Mouse (Mus musculus): ENCODE data around the gene A930018P22Rik.

The A930018P22Rik gene

DNA sequence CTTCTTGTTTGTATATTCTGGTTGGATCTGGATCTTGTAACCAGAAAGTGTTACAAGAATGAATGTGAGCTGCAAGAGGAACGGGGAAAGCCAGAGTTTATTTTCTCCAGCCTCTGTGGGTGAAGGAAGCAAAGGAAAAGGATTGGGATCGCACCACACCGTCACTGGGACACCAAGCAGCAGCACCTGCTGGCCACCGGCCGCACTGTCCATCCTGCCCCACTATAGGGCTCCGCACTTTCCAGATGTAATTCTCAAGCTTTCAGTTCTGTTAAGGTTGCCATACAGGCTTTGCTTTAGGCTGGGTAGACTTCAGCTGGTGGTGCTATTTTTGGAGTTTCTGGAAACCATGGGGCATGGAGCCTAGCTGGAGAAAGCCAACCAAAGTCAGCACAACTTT, 2.3 kb upstream of the A930018P22Rik start:
- no peak for DNase-seq

DNA sequence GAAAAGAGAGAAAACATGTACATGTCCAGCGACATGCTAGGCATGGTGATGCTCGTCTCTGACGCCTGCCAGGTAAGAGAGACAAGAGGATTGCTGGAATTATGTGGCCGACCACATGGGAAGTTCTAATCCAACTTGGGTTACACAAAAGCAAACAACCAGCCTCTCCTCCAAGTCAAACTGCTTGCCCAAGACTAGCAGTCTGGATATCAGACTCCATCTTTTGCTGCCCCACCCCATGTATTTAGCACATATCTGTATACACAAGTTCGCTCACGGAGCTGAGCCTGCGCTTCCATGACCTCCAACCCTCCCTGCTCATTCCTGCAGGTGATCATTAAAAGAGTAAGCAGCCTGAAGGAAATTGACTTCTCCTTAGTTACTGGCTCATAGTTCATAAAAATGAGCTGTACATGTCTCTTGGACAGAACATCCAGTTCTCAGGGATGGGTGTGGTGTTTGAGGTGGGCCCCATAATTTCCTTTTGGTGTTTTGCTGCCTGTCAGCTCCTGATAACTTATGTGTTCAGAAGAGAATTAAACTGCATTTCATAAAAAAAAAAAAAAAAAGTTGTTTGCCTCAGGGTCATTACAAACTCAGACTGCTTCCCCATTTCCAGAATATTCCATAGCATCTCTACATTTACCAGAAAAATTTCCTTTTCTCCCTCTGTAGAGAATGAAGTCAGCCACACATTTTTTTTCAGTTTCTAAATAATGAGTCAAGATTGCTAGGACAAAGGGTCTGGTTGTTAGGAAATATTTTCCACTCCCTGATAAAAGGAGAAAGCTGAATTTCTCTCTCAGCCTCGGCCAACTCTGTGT, 676 bp upstream of the A930018P22Rik start:
- no peak for DNase-seq

DNA sequence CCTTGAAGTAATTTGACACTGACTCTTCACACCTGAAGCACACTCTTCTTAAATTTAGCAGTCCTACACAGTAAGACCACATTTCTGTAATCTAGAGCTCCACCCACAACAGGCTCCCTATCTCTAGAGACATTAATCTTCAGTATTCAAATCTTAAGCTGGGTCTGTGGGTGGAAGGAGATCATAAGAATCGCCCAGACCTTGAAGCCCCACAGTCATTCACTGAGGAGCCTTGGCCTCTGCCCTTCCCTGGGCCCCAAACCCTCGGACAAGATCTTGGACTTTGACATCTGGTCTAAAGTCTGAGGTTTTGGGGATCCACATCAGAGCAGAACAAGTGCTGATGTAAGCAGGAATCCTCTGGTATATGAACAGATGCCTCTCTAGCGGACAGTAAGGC, 971 bp downstream of the A930018P22Rik start:
- no peak for DNase-seq

DNA sequence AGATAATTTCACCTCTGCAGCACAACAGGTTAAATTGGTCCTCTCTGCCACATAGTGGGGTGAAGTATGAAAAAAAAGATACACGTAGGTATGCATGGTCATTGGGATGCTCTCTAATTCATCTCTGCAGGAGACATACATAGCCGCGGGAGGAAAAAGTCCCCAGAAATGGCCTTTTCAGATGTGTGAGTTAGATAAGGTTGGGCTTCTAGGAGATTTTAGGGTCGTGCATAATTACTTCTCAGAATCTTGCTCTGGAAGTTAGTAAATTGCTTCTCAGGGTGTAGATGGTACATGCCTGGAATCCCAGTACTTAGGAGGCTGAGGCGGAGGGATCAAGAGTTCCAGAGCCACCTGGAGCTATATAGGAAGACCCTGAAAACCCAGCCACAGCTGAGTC, 1.5 kb downstream of the A930018P22Rik start:
- no peak for DNase-seq

DNA sequence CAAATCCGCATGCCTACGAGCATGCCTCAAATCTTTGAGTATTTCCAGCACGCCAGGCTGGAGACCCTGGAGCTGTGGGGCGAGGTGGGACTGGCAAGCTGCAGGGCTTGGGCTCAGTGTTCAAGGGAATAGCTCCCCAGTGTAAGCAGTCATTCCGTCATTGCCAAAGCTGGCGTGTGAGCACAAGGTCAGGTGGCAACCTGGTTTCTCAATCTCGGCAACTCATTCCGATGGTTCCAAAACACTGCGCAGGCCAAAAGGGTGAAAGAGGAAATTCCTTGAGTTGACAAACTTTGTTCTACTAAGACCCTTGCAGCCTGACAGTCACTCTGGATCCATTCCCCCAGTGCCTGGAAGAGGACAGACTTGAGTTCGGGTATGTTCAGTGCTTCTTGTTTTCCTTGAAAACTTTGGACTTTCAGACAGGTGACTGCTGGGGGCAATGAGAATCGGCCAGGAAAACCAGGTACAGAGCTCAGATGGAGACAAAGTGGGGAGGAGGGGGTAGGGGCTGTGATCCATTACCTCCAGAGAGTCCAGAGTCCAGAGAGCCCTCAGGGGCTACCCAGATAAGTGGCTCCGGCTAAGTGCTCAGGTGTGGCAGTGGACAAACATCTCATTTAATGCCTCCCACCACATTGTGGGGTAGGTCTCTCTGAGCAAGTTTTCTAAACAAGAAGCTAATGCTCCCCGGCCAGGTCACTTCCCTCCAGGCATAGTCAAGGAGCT, 6.4 kb downstream of the A930018P22Rik start:
- DNase-seq, result no peak

DNA sequence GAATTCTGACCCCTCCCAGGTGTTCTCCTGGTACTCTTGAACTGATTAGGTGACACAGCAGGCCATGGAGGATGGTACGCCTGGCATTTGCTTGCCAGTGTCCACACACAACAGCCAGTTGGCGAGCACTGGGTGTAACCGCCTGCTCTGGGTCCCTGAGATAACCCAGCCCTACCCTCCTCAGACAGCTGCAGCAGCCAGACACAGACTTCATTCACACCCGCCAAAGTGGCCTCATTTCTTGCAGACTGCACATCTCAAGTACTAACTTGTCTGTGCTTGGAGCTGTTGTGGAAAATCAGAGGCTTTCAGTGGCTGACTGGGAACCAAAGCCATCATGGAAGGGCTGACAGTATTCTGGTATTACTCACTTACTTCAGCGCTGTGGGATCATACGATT, 7.6 kb downstream of the A930018P22Rik start:
- no peak for DNase-seq

DNA sequence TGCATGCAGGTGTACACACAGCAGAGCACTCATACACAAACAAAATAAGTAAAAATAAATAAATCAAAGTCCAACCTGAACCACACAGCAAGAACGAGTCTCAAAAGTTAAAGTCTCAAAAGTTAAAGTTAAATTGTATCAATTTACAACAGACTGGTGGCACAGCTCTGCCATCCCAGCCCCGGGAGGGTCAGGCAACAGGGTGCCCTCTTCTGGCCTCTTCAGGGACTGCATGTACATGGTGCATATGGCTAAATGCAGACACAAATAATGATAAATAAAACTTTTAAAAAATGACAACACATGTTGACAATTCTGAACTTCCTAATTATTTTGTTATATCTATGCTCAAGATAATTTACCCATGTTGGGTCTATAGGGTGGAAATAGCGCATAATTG, 8.4 kb downstream of the A930018P22Rik start:
- peak in 1 of 2 experiments; percentile 26 for DNase-seq

DNA sequence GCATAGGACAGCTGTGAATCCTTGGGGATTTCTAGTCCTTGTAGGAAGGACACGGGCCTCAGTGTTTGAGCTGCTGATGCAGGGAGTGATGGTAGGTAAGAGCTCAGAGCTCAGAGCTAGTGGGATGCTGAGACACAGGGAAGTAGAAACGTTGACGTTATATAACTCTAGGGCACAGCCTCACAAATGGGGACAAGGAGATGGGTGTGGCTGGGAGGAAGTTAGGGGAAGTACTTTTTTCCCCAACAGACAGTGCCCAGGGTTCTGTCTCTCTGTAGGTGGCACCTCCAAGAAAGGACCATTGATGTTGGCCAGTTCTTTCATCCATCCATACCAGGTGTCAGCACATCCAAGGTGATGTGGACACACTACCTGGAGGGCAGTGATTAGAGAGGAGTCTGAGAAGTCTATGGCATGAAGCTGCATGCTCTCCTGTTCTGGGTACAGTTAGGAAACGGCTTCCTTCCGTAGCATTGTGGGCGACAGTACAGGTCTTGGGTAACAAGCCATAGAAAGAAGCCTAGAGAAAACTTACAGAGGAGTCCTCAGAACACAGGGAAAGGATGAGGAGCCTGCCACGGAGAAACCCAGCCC, 9.8 kb downstream of the A930018P22Rik start:
- DNase-seq, result no peak

DNA sequence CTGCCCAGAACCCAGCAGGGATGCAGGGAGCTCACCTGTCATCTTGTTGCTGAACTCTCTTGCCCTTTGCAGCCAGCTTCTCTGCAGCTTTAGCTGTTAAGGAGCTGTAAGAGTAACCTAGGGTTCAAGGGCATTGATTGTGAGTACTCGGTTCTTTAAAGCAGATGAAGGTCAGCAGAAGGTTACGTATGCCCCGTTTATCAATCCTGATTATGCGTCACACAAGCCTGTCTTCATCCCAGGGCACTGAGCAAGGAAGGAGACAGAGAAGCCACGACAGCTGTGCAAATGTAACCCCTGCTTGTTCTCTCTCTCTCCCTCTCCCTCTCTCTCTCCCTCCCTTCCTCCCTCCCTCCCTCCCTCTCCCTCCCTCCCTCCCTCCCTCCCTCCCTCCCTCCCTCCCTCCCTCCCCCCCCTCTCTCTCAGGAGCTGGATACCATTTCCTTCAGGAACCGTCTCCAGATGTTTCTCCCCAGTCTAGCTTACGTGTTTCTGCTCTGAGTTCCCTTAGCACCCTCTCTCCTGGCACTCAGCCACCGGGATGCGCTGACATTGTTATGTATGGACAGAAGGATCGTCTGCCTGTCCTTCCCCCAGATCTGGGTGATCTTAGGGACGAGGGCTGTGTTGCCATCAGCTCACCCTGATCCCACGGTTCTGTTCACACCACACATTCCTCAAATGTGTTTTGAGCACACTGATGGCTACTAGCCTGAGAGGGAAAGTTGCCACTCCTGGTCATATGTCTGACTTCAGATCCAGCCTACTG, 10.7 kb downstream of the A930018P22Rik start:
- no peak for DNase-seq

DNA sequence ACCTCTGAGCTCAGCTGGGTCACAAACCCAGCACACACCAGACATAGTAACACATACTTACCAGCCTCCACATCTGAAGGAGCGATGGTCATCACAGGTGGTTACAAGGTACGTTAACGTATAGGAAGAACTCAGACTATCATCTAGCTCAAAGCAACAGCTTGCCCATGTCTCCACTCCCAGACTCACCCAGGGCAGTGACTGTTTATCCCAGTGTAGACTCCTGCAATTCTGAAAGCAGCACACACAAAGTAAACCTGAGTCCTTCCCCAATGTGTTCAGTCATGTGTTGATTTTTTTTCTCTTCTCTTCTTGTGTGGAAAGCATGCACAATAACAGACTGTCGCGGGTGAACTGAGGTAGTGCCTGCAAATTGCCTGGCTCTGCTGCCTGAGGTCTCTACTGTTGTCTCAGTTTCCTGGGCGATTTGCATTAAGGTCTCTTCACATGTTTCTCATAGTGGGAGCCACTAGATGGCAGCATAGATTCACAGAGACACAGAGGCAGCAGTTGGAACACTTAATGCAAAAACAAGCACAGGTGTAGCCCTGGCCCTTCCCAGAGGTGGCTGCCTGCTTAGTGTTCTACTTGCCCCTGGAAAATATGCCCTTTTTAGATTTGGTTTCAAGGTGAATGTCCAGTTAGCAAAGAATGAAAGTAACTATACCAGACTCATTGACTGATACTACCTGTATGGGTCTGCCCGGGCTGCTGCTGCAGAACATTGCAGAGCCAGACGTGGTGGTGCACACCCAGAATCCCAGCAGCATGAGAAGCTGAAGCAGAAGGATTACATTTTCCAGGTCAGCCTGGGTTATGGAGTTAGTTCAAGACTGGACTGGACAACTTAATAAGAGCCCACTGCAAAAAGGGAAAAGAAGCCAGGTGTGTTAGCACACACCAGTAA, 11.8 kb downstream of the A930018P22Rik start:
- DNase-seq, result peak in 1 of 2 experiments; percentile 34

DNA sequence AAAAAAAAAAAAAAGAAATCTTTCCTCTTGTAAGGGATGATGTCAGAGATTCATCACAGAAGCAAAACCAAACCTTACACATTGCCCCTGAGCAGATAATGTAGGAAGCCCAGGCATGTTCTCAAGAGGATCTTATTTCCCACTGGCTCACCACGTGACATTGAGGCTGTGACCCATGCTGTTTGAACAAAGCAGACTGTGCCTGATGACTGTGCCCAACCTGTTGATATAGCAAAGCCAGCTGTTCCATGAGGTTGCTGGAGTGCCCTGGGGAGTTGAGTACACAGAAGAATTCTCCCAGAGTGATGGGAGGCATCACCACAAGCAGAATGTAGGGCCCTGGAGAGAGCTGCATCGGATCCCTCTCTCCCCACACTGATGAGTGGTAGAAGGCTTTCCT, 13.4 kb downstream of the A930018P22Rik start:
- no peak for DNase-seq

DNA sequence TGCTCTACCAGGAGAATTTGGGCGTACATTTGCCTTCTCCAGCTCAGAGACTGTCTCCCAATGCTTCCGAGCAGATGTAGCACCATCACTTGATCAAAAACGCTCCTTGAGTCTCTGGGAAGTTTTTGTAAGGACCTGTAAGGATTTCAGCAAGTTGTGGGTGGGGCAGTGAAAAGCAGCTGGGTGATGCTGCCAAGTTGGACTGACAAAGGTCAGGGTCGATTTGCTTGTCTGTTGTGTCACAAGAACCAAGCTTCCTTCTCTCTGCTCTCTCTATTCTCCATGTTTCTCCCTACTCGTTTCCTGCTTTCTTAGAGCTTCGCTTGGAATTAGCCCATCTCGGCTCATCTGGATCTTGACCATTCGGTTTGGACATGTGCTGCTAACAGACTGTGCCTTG, 19.6 kb downstream of the A930018P22Rik start:
- no peak for DNase-seq

DNA sequence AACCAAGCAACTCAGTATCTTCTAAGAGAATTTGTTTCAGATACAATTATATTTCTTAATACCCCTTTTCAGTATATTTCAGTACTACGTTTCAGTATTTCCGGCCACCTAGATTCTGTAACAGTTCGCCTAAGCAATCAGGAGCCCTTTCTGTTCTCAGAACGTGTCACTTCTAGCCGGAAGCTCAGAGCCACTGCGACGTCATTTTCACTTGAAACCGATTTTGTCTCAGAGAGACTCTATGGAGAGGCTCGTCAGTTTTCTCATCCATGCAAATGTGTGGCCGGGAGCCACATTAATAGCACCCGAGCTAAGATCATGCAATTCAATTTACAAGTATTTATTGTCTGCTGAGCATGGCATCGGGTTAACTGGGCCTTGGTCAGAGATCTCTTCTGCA, 21.4 kb downstream of the A930018P22Rik start:
- DNase-seq, result no peak

DNA sequence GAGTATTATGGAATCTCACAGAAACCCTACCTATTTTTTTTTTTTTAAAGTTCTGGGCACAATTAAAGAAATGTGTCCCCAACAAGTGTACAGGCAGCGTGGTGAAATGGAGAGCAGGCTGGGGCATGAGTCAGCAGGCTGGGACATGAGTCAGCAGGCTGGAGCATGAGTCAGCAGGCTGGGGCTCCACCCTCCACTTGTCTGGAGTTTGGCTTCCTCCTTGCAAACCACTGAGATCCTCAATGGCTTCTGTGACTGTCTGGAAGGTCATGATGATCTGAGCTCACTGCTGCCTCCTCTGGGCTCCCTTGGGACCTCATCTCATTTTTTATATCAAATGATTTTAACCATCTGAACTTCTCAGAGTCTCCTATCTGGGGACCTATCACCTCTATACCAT, 23.4 kb downstream of the A930018P22Rik start:
- no peak for DNase-seq

DNA sequence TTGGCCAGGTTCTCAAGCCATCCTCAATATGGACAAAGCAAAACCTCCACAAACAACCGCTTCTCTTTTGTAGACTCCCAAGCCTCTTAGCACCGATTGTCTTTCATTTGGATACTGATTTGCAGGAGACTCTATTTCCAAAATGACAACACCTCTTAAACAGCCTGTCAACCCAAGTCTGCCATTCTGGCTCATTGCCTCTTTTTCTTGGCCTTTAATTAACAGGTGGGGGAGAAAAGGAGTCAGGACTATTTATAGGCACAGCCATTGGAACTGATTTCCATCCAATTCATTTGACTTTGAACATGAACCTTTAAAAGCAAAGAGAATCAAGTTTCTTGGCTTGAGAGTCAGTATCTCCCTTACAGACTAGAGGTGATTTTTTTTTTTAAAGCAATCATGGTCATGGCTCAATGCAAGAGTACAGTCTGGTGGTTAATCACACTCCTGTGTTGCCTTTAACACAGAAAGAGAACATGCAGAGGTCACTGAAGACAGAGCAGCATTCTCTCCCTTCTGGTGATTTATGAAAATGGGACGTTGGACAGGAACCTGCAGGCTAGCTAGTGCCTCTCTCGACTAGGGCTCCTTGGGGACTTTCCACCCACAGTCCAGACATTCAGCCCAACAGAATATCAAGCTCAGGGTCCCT, 25.5 kb downstream of the A930018P22Rik start:
- no peak for DNase-seq

DNA sequence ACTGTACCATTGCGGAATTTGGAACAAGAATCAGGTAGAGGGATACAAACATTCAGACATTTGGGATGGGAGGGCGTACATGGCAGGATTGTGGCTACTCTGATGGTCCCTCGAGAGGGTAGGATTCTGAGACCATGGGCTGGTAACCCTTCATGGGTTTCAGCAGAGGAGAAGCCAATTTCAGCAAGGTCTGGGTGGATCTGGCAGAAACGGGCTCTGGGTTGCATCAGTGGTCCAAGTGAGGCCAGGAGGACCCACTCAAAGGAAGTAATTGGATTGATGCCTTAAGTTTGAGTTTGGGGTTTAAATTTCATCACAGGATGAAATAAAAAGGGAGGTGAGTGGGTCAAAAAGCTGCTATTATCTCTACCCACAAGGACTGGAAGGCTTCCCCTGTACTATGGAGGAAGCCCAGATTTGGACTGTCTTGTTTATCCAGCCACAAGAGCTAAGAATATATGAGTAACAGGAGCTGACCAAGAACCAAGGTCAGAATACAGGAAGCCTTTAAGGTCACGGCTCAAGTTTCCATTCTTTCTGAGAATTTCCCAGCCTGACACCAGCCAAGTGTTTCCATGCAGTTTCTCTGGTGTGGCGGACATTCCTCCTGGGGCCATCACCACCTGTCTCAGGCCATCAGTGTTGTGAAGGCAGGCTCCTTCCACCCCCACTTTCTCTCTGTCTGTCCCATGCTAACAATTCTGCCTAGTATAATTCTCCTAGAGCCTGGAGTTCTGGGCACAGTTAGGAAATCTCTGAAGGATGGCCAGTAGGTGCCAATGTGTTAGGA, 28.2 kb downstream of the A930018P22Rik start:
- no peak for DNase-seq

DNA sequence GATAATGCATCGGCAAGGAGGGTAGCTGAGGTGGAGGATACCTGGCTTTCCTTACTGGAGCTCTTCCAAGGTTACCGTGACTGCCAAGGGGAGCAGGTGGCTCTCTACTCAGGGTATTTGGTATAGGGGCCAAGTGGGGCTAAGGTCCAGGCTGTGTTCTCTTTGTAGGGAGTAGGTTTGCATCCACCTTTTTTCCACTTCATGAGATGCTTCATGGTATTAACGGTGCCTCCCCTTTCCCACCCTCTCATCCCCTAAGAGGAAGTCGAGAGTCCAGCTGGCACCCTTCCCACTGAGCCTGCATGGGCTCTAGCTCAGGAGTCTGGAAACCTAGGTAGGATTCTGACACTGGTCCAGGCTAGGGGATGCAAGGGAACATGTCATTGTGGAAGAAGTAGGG, 30.8 kb downstream of the A930018P22Rik start:
- DNase-seq, result no peak

DNA sequence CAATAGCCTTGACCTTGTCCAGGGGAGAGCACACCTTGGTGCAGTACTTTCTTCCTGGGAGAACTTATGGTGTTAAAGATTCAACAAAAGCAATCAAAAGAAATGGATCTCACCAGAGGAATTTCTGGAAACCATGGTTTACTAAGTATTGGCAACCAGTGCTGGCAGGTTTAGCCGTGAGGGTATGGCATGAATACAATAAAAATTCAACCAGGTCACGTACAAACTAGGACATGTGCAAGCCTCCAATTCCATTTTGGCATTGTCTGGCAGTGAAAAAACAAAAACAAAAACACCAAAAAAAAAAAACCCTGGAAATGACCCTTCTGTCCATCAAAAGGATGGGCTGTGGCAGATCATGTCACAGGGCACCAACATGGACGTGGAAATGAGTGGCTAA, 31.3 kb downstream of the A930018P22Rik start:
- no peak for DNase-seq

DNA sequence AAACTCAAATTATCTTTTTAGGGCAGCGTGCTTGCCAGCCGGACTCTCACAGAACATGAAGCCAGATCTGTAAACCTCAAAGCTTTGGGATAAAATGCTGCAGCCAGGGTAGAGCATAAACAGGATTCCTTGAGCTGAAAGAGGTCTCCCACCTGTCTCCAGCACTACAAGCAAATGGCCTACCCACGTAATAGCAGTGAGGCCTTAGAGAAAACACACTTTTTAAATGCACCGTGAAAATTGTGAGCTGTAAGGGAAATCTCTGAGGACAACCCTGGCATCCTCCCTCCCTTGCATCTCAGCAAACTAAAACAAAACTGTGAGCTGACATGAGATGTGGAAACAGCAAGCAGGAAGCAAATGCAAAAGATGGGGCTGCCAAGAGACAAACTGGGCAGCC, 35.3 kb downstream of the A930018P22Rik start:
- DNase-seq, result no peak

DNA sequence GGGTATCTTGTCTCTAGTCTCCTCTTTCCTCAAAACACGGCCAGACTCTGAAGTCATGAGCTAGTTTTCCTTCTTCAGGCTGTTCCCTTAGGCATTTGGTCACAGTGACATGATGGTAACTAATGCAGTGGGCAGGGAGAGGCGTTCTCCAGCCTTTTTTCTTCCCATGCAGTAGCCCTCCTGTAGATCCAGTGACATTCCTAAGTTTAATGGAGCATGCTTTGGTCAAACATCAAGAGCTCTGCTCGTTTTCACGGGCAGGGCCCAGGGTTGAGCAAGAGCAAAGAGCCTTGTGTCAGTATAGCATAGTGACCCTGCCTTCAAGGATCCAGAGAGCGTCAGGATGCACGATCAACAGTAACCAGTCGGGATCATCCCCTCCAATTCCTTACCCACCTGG, 40.8 kb downstream of the A930018P22Rik start:
- DNase-seq, result no peak
